Mouse (Mus musculus) CD4-positive naive resting alpha-beta T cell, adult 57 days (primary cell): ENCODE measurements around the gene Plcd3. TPM values are rescaled to one million over a fixed set of nuclear protein-coding genes. Genes with fewer than 3 reads are reported as not detected.

Experiments
- total RNA-seq: library from RNA; stranded (reverse); gene quantifications from one replicate; pipeline ENCODE4 v1.2.4, GENCODE M21; 2023

The Plcd3 gene
- total RNA-seq: not detected

GRCm38 (mm10) chr11:103101481-103101865 lies at the start of gene Plcd3, which contains the start of gene Acbd4:
Gene Plcd3 (minus strand): TSS chr11:103101658.
Gene Acbd4 (plus strand): TSS chr11:103101682.

GRCm38 (mm10) chr11:103131701-103132575 lies 30.5 kb upstream of the Plcd3 start, which contains the start of gene Hexim2:
Gene Hexim2 (plus strand): TSS chr11:103132429.

GRCm38 (mm10) chr11:103116008-103116818 lies 14.8 kb upstream of the Plcd3 start, which contains the start of gene Hexim1:
Gene Hexim1 (plus strand): TSS chr11:103116231.

DNA sequence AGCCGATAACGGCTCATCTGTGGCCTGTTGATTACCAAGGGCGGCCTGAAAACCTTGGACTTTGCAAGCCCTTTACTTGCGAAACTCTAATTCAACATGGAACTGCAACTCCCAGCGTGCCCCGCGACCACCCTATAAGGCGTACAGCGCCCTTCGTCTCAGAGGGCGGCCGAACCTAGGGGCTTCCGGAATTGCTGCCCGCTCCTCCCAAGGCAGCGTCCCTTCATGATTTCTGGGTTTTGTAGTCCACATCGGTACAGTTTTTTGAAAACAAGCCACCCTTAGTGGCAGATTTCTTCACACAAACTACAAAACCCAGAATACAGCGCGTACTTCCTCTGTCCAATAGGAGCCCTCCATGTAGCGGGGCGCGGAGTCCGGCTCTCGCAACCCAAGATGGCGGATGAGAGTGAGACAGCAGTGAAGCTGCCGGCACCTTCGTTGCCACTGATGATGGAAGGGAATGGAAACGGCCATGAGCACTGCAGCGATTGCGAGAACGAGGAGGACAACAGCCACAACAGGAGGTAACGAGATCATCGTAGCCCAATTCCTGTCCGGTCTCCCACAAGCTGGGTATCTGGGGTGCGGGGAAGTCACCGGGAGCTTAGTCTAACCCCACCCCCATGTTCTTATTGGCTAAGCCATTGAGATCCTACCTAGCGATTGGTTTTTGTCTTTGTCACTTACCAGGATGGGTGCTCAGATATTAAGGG lies 73.1 kb downstream of the Plcd3 start, which contains the start of the genes Nmt1 and Dcakd:
Gene Nmt1, plus strand, starts transcription at position 15 of the 716 bp plus-strand sequence.
Gene Dcakd, minus strand, starts transcription at position 158 of the 716 bp plus-strand sequence.

Other genes with a start within 250 kb of the Plcd3 start
- gene Eftud2, start 220.7 kb downstream of the Plcd3 start, total RNA-seq: 128 TPM
- not detected for gene Ccdc103, start 220.5 kb downstream of the Plcd3 start, total RNA-seq
- gene Fam187a, start 216.5 kb downstream of the Plcd3 start, total RNA-seq: not detected
- not detected for gene Gfap, start 200.7 kb downstream of the Plcd3 start, total RNA-seq
- gene Kif18b, start 176.5 kb downstream of the Plcd3 start, total RNA-seq: 0.38 TPM
- gene C1ql1, start 155.0 kb downstream of the Plcd3 start, total RNA-seq: not detected
- gene Nmt1, start 73.5 kb downstream of the Plcd3 start, total RNA-seq: 68.1 TPM
- 17.7 TPM for gene Dcakd, start 73.3 kb downstream of the Plcd3 start, total RNA-seq
- gene Acbd4, start within 50 bp of the Plcd3 start, total RNA-seq: 33.8 TPM
- gene Hexim1, start 14.6 kb upstream of the Plcd3 start, total RNA-seq: 130 TPM
- 2.7 TPM for gene Hexim2, start 30.8 kb upstream of the Plcd3 start, total RNA-seq
- gene Fmnl1, start 69.4 kb upstream of the Plcd3 start, total RNA-seq: 440 TPM
- not detected for gene 1700023F06Rik, start 106.9 kb upstream of the Plcd3 start, total RNA-seq
- gene Spata32, start 116.8 kb upstream of the Plcd3 start, total RNA-seq: not detected
- gene Map3k14, start 165.8 kb upstream of the Plcd3 start, total RNA-seq: 68.2 TPM